Mouse (Mus musculus) T-helper 2 cell (primary cell): Measurements from ENCODE around the gene Hyal1.
"Not testable (repeated sequence)": the region's sequence is repeated elsewhere in the genome, so short reads cannot be mapped to it uniquely, and the experiment has no call there.

Experiments used
- in situ Hi-C: fragments of 300-600 bp; cut with MboI, MseI; formaldehyde crosslinking; loops from one replicate; pipeline ENCODE4 v1.15.1; 2025; ENCODE audit warnings: high pct_unique_total_duplicates

Gene Hyal1

DNA sequence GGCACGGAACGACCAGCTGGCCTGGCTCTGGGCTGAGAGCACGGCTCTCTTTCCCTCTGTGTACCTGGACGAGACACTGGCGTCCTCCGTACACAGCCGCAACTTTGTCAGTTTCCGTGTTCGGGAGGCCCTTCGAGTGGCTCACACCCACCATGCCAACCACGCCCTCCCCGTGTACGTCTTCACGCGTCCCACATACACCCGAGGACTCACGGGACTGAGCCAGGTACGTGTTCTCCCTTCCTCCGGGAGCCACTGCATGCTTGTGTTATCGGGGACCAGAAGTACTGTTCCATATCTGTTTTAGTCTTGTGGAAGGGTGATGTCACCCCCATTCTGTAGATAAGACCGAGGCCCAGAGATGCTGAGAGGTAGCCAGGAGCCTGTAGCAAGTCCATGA lies 5.9 kb upstream of the Hyal1 start:
- in situ Hi-C loops: no loop called here

DNA sequence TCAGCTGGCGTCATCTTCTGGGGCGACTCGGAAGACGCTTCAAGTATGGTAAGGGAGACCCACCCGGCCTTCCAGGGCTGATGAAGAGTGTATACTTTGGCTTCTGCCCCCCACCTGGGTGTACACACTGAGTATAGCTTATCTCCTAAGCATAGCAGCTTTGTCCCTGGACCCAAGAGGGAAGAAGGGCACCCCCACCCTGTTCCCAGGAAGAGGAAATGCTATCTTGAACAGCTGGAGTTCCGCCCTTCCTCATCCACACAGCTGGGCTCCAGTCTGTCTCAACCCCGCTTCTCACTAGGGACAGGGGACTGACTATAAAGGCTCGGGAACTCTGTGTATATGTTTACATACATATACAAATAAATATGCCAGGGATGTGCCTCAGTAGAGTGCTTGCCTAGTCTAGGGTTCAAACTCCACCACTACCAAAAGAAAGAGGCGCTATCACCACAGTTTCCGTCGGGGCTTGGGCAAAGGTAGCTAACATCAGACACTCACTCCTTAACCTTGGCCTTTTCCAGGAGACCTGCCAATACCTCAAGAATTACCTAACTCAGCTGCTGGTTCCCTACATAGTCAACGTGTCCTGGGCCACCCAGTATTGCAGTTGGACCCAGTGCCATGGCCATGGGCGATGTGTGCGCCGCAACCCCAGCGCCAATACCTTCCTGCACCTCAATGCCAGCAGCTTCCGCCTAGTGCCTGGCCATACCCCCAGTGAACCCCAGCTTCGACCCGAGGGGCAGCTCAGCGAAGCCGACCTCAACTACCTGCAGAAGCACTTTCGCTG lies 5.0 kb upstream of the Hyal1 start:
- in situ Hi-C loops: no loop called here

DNA sequence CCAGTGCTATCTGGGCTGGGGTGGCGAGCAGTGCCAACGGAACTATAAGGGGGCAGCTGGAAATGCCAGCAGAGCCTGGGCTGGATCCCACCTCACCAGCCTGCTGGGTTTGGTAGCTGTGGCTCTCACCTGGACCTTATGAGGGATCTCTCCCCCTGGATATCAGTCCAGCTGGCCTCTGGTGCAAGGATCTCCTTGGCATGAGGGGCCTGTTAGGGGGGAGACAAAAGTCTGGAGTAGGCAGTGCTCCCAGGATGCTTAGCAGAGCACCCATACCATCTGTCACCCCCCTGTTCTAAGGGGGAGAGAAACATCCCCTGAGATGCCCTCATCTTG lies 4.4 kb upstream of the Hyal1 start:
- in situ Hi-C loops: no loop called here

DNA sequence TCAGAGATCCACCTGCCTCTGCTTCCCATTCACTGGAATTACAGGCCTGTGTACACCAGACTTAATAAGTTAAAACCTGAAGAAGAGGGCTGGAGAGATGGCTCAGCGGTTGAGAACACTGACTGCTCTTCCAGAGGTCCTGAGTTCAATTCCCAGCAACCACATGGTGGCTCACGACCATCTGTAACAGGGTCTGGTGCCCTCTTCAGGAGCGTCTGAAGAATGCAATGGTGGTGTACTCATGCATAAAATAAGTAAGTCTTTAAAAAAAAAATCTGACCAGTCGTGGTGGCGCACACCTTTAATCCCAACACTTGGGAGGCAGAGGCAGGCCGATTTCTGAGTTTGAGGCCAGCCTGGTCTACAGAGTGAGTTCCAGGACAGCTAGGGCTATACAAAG lies 3.0 kb upstream of the Hyal1 start:
- in situ Hi-C loops: not testable (repeated sequence)

DNA sequence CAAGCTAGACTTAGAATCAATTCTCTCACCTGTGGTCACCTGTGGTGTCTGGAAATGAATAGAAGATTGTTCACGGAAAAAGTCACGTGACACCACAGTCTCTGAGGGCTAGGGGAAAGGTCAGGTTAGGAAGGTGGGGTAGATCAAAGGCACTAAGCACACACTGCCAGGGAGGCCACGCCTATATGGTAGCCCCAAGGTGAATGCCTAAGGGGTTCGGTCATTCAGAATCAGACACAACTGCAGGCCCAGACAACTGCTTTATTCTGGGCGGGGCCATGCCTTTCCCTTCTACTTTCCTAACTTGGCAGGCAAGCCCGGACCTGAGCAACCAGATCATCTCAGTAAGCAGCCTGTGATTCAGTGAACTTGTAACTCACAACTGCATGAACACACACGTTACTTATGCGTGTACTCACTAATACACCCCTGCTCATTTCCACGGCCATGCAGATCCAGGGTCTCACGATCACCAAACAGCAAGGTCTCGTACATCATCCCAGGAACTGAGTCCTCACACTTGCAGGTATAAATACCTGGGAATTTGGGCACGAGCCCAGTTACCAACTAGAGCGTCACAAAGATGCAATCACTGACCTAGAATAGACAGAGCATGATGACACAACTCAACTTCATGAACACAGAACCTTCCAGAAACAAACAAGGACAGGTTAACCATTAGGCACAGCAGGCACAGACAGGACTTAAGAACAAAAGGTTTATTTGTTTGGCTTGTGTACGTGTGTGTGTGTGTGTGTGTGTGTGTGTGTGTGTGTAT lies 959 bp upstream of the Hyal1 start:
- in situ Hi-C loops: no loop called here

DNA sequence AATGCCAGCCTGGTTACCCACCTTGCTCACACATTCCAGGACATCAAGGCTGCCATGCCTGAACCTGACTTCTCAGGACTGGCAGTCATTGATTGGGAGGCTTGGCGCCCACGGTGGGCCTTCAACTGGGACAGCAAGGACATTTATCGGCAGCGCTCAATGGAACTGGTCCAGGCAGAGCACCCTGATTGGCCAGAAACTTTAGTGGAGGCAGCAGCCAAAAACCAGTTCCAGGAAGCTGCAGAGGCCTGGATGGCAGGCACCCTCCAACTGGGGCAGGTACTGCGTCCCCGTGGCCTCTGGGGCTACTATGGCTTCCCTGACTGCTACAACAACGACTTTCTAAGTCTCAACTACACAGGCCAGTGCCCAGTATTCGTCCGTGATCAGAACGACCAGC lies 1.1 kb downstream of the Hyal1 start:
- in situ Hi-C loops: no loop called here

DNA sequence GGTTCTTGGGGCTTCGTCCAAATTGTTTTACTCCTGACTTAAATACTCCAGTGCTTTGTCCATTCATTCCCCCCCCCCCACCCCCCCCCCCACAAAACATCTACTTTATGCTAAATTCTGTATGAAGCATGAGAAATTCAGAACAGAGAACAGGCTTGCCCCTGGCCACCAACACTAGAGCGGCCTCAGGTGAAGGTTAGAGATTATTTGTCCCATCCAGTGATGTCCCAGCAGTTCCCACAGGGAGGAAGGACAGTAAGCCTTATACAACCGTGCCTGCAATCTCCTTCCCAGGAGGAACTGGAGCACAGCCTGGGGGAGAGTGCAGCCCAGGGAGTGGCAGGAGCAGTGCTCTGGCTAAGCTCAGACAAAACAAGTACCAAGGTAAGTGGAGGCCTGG lies 1.9 kb downstream of the Hyal1 start, which contains the start of gene Naa80:
Gene Naa80 (plus strand): TSS at position 301 of the 400 bp plus-strand sequence.
- in situ Hi-C loops: no loop called here

DNA sequence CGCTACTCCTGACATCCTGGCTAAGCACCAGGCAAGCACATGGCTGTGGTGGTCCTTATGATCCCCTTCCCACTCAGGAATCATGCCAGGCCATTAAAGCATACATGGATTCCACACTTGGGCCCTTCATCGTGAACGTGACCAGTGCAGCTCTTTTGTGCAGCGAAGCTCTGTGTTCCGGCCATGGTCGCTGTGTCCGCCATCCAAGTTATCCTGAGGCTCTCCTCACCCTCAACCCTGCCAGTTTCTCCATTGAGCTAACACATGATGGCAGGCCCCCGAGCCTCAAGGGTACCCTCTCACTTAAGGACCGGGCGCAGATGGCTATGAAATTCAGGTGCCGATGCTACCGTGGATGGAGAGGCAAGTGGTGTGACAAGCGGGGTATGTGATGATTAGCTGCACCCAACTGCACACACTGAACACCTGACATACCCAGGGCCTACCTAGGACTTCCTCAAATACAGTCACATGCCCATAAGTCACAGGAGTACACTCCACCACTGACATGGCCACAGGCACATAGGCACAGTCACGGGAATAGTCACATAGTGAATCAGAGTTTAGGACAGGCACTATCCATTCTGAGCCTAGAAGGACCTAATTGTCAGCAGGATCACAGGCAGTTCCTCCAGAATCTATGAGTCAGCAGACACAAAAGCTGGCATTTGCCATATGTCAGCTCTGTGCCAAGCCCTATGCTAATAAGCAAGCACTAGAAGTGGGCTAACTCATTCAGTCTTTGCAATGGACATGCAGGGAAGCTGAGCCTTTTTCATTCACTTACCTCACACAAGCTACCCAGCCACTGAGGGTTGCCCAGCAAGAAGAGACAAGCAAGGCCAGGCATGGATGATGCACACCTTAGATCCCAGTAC lies 2.5 kb downstream of the Hyal1 start:
- in situ Hi-C loops: no loop called here

DNA sequence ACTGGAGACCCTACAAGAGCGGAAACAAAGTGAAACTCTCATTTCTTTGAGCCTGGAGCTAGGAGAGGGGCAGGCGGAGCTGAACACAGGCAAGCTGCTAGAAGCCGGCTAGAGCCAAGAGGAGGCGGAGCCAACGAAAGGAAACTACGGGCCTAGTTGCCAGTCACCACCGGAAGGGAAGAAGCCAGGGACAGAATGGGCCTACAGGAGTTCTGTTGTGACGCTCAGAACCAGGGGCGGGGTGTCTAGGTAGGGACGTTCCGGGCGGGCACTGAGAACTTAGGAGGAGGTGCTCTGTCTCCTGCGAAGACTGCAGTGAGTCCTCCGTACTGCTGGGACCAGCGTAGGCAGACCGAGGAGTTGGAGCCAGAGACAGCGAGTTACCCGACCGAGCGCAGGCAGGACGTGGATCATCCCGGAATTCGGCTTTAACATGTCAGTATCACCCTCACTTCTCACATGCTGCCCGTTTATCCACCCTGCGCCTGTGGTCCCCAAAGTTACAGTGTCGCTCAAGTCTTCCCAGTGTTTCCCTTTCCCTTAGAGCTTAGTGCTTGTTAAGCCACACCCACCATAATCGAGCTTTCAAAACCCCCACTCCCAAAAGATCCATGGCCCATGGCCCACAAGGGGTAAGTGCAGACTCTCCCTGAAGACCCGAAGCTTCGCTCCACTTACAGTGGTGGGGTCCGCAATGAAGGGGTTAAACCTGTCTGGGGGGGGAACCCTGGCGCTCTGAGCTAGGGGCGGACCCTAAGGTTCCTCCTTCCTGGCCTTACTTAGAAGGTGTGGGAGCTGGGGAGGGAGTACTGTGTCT lies 4.0 kb downstream of the Hyal1 start, which contains the start of gene Hyal3:
Gene Hyal3 (plus strand): TSS at position 318 of the 817 bp plus-strand sequence.
- in situ Hi-C loops: no loop called here

DNA sequence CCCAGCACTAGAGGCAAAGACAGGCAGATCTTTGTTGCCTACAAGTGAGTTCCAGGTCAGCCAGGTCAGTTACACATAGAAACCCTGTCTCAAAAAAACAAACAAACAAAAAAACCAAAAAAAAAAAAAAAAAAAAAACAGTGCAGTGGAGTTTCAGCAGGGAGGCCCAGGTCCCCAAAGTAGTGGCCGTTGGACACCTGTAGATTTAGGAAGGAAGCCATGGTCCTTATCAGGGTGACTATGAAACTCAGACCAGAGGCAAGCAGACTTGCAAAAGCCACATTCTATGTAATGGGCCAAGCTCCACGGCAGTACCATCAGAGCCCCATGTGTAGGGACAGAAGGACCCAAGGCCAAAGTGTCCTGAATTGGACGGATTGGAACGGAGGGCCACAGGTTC lies 4.9 kb downstream of the Hyal1 start:
- in situ Hi-C loops: no loop called here

DNA sequence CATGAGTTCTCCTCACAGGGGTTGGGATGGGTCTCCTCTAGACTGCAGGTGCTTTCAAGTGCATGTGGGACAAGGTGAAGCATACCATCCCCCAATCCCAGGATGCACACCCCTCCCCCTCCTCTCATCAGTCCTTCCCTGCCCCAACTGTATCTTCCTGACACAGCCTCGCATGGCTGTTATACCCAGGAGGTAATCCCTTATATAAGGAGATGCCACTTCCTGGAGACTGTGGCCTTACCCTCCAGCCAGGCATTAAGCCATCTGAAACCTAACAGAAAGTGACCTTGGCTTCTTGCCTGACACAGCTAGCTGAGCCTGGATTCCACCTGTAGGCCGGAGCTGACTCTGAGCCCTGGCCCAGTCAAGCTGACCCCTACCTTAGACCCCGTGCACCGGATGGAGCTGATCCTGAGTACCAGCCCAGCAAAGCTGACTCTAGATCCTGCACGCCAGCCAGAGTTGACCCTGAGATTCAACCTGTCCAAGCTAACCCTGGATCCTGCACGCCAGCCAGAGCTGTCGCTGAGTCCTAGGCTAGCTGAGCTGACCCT lies 5.9 kb downstream of the Hyal1 start:
- in situ Hi-C loops: no loop called here

DNA sequence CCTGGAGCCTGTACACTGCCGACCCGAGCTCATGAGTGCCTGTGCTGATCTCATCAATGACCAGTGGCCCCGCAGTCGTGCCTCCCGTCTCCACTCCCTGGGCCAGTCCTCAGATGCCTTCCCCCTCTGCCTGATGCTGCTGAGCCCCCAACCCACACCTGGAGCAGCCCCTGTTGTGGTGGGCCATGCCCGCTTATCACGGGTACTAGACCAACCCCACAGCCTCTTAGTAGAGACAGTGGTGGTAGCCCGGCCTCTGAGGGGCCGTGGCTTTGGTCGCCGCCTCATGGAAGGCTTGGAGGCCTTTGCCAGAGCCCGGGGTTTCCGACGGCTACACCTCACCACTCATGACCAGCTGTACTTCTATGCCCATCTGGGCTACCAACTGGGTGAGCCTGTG lies 6.4 kb downstream of the Hyal1 start:
- in situ Hi-C loops: no loop called here

DNA sequence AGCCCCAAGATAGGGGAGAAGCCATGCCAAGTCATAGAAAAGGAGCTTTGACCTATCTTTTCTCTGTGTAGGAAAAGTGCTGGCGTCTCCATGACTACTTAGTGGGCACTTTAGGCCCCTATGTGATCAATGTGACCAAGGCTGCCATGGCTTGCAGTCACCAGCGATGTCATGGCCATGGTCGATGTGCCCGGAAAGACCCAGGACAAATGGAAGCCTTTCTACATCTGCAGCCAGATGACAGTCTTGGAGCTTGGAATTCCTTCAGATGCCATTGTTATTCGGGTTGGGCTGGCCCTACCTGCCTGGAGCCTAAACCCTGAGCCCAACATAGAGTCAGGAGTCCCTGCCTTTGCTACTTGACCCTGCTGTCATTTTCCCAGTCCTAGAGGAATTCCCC lies 9.8 kb downstream of the Hyal1 start:
- in situ Hi-C loops: no loop called here

DNA sequence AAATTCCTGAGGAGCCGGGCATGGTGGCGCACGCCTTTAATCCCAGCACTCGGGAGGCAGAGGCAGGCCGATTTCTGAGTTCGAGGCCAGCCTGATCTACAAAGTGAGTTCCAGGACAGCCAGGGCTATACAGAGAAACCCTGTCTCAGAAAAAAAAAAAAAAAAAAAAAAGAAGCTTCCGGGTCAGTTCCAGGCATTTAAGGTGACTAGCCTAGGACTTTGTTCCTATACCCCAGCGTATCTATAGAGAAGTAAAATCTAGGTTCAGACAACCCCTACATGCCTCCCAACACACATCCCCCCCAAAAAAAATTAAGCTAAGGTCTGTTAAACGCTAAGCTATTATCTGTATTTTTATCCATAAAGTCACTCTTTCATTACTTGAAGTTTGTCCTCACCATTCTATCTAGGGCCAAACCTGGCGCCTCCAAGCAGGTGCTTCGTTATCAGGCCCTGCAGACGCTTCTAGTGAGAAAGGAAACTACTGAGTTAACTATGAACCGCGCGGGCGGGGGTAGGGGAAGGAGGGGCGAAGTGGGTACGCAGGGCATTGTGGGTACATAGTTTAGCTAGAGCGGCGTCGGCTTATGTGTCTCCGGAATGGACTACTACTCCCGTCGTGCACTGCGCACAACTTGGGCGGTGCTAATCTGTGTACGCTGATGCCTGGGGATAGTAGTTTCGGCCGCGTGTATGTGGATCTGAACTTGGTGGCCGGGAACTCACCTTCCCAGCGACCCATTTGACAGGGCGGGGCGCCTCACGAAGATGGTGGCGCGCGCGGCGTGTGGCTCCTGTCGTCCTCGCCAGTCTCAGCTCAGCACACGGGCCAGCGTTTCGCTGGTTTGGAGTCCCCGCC lies 10.5 kb downstream of the Hyal1 start, which contains the start of gene Ifrd2:
Gene Ifrd2 (plus strand): TSS at position 669 of the 859 bp plus-strand sequence.
- in situ Hi-C loops: no loop called here

DNA sequence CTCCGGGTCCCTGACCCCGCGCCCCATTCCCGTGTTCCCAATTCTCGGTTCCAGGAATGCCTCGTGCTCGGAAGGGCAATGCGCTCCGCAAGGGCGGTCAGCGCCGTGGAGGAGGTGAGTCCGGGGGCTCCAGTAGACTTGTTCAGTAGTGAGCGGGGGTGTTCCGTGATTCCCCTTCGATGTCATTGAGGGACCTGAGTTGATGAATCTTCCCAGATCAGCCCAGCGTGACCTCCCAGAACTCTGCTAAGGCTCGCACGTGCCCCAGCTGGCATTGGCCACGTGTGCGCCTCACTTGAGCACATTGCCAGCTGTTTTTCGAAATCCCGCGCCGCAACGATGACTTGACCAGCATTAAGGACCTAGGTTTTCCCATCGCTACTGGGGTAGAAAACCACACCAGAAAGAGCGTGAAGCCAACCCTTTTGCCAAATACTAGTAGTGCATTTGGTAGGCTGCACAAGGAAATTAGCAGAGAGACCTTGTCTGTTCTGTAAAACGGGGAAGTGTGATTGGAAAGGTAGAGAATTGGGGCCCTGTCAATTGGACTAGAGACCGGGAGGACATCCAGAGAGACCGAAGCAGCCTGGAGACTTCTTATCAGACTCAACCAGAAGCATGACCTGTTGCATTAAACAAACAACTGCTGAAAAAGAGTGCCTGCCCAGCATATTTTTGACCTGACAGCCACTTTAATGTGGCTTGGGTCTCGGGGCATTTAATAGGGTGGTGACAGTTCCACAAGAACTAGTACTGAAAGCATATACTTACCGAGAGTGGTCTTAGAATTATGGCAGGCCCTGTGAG lies 11.3 kb downstream of the Hyal1 start:
- in situ Hi-C loops: no loop called here

DNA sequence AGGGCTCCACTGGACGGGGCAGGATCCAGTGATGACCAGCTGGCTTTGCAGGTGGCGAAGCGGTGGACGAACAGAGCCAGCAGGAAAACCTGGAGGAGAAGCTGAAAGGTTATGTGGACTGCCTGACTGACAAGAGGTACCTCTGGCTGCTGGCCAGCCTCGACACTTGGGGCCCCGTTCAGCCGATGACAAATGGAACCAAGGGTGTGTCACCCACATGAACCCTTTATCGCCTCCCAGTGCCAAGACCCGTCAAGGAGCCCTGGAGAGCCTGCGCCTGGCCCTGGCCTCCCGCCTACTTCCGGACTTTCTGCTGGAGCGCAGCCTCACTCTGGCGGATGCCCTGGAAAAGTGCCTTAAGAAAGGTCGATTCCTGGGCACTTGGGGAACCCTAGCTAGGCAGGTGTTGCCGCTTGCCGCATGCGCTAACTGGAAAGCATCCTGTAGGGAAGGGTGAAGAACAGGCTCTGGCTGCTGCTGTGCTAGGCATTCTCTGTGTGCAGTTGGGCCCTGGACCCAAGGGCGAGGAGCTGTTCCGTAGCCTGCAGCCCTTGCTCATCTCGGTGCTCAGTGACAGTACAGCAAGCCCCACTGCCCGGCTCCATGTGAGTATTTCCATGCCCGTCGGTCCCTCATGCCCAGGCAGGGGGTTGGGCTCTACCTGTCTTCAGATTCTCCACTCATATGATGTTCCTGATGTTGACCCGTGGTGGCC lies 13.5 kb downstream of the Hyal1 start:
- in situ Hi-C loops: no loop called here

DNA sequence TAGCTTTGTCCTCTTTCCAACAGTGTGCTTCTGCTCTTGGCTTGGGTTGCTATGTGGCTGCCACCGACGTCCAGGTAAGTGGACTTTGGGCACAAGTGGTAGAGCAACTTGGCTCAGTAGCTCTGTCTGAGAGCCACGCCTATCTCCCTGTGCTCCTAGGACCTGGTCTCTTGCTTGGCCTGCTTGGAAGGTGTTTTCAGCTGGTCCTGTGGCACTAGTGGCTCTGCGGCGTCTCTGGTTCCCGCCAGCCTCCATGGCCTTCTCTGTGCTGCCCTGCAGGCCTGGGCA lies 14.0 kb downstream of the Hyal1 start:
- in situ Hi-C loops: no loop called here

DNA sequence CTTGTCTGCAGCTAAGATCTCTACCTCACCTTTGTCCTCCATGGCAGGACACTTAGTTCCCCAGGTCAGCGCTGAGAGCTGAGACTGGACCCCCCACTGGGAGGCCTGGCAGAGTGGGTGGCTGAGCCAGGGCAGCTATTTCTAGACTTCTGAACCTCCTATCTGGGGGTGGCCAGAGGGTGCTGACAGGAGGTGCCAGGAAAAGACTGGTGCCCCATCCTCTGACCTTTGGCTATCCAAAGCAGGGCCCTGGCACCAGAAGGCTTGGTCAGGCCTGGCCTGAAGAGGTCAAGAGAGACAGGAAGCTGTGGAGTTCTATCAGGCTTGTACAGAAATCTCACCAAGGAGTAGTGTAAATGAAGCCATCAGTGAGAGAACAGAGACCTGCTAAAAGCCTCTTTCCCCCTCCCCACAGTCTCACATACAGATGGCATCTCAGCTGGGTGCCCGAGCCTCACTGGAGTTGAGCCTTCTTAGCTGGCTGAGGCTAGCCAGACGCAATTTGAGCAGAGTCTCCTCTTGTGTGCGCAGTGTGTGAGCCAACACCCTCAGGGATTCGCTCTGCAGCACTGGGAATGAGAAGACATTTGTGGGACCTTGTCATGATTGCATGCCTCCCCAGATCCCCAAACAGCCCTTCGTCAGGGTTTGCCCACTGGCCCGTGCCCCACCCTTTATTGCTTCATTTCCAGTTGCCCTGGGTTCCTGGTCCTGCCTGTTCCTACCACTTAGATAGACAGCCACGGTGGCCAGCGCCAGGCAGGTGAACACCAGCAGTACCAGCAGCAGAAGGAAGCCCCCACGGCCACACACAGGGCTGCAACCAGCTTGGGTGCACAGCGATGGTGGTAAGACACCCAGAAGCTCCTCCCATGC lies 16.6 kb downstream of the Hyal1 start:
- in situ Hi-C loops: no loop called here
